8 mouse cellular contexts compared by ENCODE assay signal in genomic region chr2:173022813-173023212, GRCm38 (mm10). TPM values are rescaled to one million over a fixed set of nuclear protein-coding genes. Genes with fewer than 3 reads are reported as not detected.
A peak's percentile ranks its signal among the peaks of the same experiment; 100 is the strongest.
DNase-seq lines count a peak whose midpoint lies in the region; ATAC-seq and TF ChIP-seq lines count a peak whose summit lies in the region.

No protein-coding gene starts in this region.

- peaks cover 28% of the 10 kb centered on the region for H3K36me3 ChIP-seq in limb, embryonic 13.5 days
- peaks cover 3% of the 10 kb centered on the region; the same call in 1 of the 2 replicates for H3K36me3 ChIP-seq in small intestine, adult 2 months (ENCODE audit: control insufficient read depth, insufficient read depth, low read length)

- H3K4me1 ChIP-seq in limb, embryonic 13.5 days: peaks cover 71% of the 10 kb centered on the region
- H3K4me1 ChIP-seq in small intestine, adult 2 months (ENCODE audit: control insufficient read depth, insufficient read depth, insufficient read length, low read length): peaks cover 59% of the 10 kb centered on the region

- 27% methylated on average over 10 of the region's 10 CpGs for WGBS in limb, embryonic 13.5 days
- WGBS in small intestine, adult 2 months: 14% methylated on average over 10 of the region's 10 CpGs

- peaks cover 20% of the 10 kb centered on the region for H3K27me3 ChIP-seq in limb, embryonic 13.5 days
- no peaks in the 10 kb centered on the region for H3K27me3 ChIP-seq in small intestine, adult 2 months (ENCODE audit: control insufficient read depth, insufficient read depth, low read length)

- H3K9me3 ChIP-seq in limb, embryonic 13.5 days: no peaks in the 10 kb centered on the region

- no peak for TF ChIP-seq CTCF in small intestine, adult 2 months (IDR thresholded peaks at IDR 0.05; ENCODE audit: extremely low read depth, insufficient read length, insufficient replicate concordance, low read depth, low read length)

- peak; percentile 40 to 71 for DNase-seq in spleen, postnatal 4 days (ENCODE audit: low spot score in 2 of 2)
- DNase-seq in spleen, adult 12 weeks (ENCODE audit: low spot score): no peak
- peak; percentile 74 for DNase-seq in heart, adult 18-20 months
- no peak for DNase-seq in ovary, postnatal 36 days (ENCODE audit: low spot score)
- no peak for DNase-seq in adipocyte (ENCODE audit: low spot score)

- peak overlapping the region; percentile 74 for H3K4me3 ChIP-seq in limb, embryonic 13.5 days
- H3K4me3 ChIP-seq in small intestine, adult 2 months (ENCODE audit: low read depth, low read length): peak overlapping the region; percentile 85

- peak overlapping the region; percentile 80 for H3K4me2 ChIP-seq in limb, embryonic 13.5 days (replicated peaks)

- H3K27ac ChIP-seq in limb, embryonic 13.5 days: no peak overlapping the region; the same call in 1 of the 2 replicates
- no peak overlapping the region; the same call in 1 of the 2 replicates for H3K27ac ChIP-seq in small intestine, adult 2 months (ENCODE audit: insufficient read depth, low read depth, low read length)

- peak overlapping the region; percentile 70 for H3K9ac ChIP-seq in limb, embryonic 13.5 days

- no peak for ATAC-seq in limb, embryonic 13.5 days (ENCODE audit: low FRiP score, low read depth)
- ATAC-seq in megakaryocyte progenitor cell, adult 5-6 weeks (replicated peaks; ENCODE audit: poor library complexity): no peak

- TF ChIP-seq POLR2A in small intestine, adult 2 months (IDR thresholded peaks at IDR 0.05; ENCODE audit: low read depth, low read length): no peak

RNA-seq across cellular contexts. Expression of gene Rbm38, which starts 2.5 kb away (rescaled TPM):
- 100 to 1,000 TPM; 171 to 173 TPM for total RNA-seq in heart, adult 18-20 months (2021)
- 28.3 and 29.0 TPM in 2 replicates for polyA plus RNA-seq in limb, embryonic 13.5 days (2015; fragmentation: Nextera tagmentation; extraction: Ambion mirVana)
- 87.9 and 148 TPM in 2 replicates for polyA plus RNA-seq in small intestine, adult 2 months (2012; rRNA removed)
- total RNA-seq in megakaryocyte progenitor cell, adult 5-6 weeks (2015): 130 and 153 TPM in 2 replicates
- 50.3 and 55.9 TPM in 2 replicates for total RNA-seq in megakaryocyte progenitor cell, adult 5-6 weeks (2017)

RNA-seq across cellular contexts. Expression of gene Rae1, which starts 22.9 kb away (rescaled TPM):
- total RNA-seq in heart, adult 18-20 months (2021): 10 to 100 TPM; 21.5 to 21.8 TPM
- polyA plus RNA-seq in limb, embryonic 13.5 days (2015; fragmentation: Nextera tagmentation; extraction: Ambion mirVana): 148 and 155 TPM in 2 replicates
- polyA plus RNA-seq in small intestine, adult 2 months (2012; rRNA removed): 20.5 and 33.1 TPM in 2 replicates
- total RNA-seq in megakaryocyte progenitor cell, adult 5-6 weeks (2015): 121 and 128 TPM in 2 replicates
- 72.9 and 76.3 TPM in 2 replicates for total RNA-seq in megakaryocyte progenitor cell, adult 5-6 weeks (2017)

RNA-seq across cellular contexts. Expression of gene Spo11, which starts 45.3 kb away (rescaled TPM):
- total RNA-seq in heart, adult 18-20 months (2021): not detected
- 1.4 and 1.5 TPM in 2 replicates for polyA plus RNA-seq in limb, embryonic 13.5 days (2015; fragmentation: Nextera tagmentation; extraction: Ambion mirVana)
- polyA plus RNA-seq in small intestine, adult 2 months (2012; rRNA removed): 0.05 and 0.25 TPM in 2 replicates
- not detected in 2 replicates for total RNA-seq in megakaryocyte progenitor cell, adult 5-6 weeks (2015)
- not detected in 2 replicates for total RNA-seq in megakaryocyte progenitor cell, adult 5-6 weeks (2017)

Comparison
In these comparisons a context has a peak if more than half of its experiments do, and no peak if none do; other contexts are left out.
1. DNase-seq: peak in spleen, postnatal 4 days (2 of 2) and heart, adult 18-20 months (2 of 2); none in spleen, adult 12 weeks (single experiment), ovary, postnatal 36 days (single experiment) and adipocyte (single experiment).